Mouse (Mus musculus): ENCODE measurements at regions not wholly inside any gene's neighbourhood (a gene's known extent, or its start where the extent isn't known, plus 50 kb on each side); places are given as distances from the start of the nearest gene placed in this dataset.
"Not testable (repeated sequence)": the region's sequence is repeated elsewhere in the genome, so short reads cannot be mapped to it uniquely, and the experiment has no call there.

DNA sequence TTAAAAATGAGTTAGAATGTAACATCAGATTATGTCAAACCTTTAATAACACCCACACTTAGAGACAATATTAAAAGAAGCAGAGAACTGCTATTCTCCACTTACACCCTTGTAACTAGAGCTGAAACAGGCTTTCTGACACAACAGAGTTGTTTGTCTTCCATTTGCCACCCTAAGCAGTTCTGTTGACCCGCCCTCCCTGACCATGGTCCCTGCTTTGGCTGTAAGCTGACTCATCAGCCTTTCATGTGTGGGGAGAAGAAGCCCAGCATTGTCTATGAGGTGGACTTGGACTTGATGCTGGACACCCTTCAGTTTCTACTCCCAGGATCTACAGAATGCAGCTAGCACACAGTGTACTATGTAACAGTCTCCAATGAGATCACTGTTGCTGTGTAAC lies 91.6 kb upstream of the Zfp706 start:
- Histone ChIP-seq H3K4me3 (no peak overlapping the region), H3K27ac (no peak overlapping the region), H3K9me3 (replicated peaks) (no peaks in the 10 kb centered on the region), H3K27me3 (ENCODE audit: low read depth, poor library complexity, severe bottlenecking) (no peaks in the 10 kb centered on the region), H3K4me1 (0 out of 2 replicates have a peak, but pooled peaks cover 3% of the 10 kb centered on the region), H3K36me3 (no peaks in the 10 kb centered on the region)
- WGBS: 76% methylated on average over 1 of the region's 1 CpGs
- DNase-seq (ENCODE audit: low spot score): no peak

DNA sequence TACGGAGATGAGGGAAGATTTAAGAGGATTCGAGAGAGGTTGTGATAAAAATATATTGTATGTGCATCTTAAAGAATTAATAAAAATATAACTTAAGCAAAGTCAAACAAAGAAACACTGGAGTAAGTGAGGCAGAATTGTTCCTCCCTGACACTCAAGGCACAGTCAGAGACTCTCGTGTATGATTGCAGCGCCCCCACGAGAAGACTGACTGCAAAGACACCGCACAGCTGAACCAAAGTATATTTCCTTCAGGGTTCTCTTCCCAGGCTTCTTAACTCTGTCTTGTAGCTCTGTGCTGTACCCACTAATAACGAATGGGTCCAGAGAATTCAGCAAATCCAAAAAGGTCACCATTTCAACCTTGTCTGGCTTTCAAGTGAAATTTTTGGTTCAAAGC lies 89.9 kb upstream of the Zfp706 start:
- Histone ChIP-seq H3K27ac (no peak overlapping the region), H3K4me3 (no peak overlapping the region)
- 95% methylated on average over 7 of the region's 7 CpGs for WGBS

DNA sequence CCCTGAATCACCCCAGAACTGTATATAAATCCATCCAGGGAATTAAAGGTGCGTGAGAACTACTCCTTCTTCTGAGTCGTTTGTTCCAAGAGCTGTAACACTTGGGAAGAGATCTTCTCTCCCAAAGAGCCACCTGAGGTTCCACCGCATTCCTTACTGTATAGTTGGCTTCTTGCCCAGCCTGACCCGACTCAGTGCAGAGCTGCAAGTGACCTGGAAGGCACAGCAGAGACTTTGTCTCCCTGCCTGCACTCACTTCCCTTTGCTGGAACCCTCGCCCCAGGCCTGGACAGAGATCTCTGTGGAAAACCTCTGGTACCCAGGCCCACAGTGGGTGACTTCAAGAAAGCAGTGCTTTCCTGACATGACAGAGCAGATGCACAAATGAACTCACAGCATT lies 83.6 kb upstream of the Zfp706 start:
- H3K4me3 ChIP-seq; H3K27me3 ChIP-seq (ENCODE audit: low read depth, poor library complexity, severe bottlenecking); H3K9me3 ChIP-seq (replicated peaks); DNase-seq (ENCODE audit: low spot score); H3K36me3 ChIP-seq; H3K4me1 ChIP-seq; H3K27ac ChIP-seq: not testable (repeated sequence)
- 84% methylated on average over 5 of the region's 5 CpGs for WGBS

More for the DNA sequence above, 89.9 kb upstream of the Zfp706 start:
- H3K4me1 ChIP-seq: 0 out of 2 replicates have a peak, but pooled peaks cover 3% of the 10 kb centered on the region
- no peaks in the 10 kb centered on the region for H3K27me3 ChIP-seq (ENCODE audit: low read depth, poor library complexity, severe bottlenecking)
- H3K36me3 ChIP-seq: no peaks in the 10 kb centered on the region
- no peaks in the 10 kb centered on the region for H3K9me3 ChIP-seq (replicated peaks)
- no peak for DNase-seq (ENCODE audit: low spot score)

DNA sequence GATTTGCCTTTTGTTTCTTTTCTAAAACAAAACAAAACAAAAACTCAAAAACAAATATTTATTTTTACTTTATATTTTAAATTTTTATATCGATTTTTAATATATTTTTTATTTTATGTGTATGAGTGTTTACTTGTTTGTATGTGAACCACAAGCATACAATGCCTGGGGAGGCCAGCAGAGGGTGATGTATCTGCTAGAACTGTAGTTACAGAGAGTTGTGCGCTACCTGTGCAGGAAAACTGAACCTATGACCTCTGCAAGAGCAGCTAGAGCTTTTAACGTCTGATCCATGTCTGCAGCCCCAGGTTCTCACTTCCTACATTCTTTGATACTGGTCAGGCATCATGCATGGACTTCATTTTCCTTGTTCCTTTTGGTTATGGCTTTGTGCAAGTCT lies 76.2 kb upstream of the Zfp706 start:
- 0 out of 2 replicates have a peak, but pooled peaks cover 2% of the 10 kb centered on the region for H3K9me3 ChIP-seq (replicated peaks)
- no peak overlapping the region for H3K27ac ChIP-seq
- no peaks in the 10 kb centered on the region for H3K4me1 ChIP-seq
- no peaks in the 10 kb centered on the region for H3K36me3 ChIP-seq
- H3K27me3 ChIP-seq (ENCODE audit: low read depth, poor library complexity, severe bottlenecking): no peaks in the 10 kb centered on the region
- 83% methylated on average over 3 of the region's 3 CpGs for WGBS
- H3K4me3 ChIP-seq: no peak overlapping the region
- no peak for DNase-seq (ENCODE audit: low spot score)

DNA sequence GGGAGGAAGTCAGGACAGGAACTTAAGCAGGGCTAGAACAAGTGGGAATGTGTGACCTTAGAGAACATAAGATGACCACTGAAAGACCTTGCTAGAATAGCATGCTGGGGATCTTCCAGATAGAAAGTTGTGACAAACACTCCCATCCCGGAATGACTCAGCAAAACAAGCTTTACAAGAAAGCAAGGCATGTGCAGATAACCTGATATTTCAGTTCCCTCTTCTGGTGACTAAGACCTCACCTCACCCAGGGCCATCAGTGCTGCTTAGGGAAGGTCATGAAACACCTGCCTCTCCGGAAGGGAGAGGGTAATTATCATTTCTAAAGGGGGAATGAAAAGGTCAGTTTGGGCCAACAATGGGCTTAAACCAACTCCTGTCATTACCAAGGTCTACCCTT lies 74.3 kb upstream of the Zfp706 start:
- H3K4me3 ChIP-seq: no peak overlapping the region
- 74% methylated on average over 2 of the region's 2 CpGs for WGBS
- H3K4me1 ChIP-seq: no peaks in the 10 kb centered on the region
- H3K27ac ChIP-seq: no peak overlapping the region
- 0 out of 2 replicates have a peak, but pooled peaks cover 2% of the 10 kb centered on the region for H3K9me3 ChIP-seq (replicated peaks)
- H3K36me3 ChIP-seq: no peaks in the 10 kb centered on the region
- H3K27me3 ChIP-seq (ENCODE audit: low read depth, poor library complexity, severe bottlenecking): no peaks in the 10 kb centered on the region
- no peak for DNase-seq (ENCODE audit: low spot score)

DNA sequence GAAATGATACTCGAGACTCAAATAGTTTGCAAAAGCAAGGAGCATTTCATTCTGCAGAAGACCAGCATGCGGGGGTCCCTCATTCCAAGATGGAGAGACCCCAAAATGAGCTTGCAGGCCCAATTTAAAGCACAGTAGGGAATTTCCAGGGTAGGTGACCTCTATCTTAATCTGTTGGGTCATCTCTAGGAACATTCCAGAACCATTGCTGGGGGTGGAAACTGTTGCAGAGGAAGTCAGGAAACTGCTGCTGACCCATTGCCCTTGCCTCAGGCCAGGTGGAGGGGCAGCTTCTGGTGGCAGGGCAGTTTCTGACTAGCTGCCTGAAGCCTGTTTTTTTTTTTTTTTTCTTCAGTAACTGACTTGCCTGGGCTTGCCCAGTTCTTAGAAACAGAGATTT lies 73.4 kb upstream of the Zfp706 start:
- DNase-seq (ENCODE audit: low spot score): no peak

DNA sequence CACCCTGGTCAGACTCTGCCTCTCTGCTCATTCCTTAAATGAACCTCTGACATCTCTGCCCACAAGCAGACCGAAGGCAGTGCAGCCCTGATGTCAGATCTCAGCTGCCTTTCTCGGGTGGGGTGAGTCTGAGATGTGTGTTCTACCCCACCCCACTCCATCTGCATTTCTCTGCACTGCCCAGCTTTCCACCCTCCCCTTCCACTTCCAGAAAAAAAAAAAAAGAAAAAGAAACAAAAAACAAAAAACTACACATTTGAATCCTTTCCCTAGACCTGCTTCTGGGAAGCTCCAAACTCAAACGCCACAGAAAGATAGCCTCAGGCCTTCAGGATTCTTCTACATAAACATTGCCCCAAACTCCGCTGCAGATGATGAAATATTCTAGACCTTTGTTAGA lies 72.8 kb upstream of the Zfp706 start:
- DNase-seq (ENCODE audit: low spot score): no peak
- Histone ChIP-seq H3K4me3 (no peak overlapping the region), H3K27ac (no peak overlapping the region), H3K9me3 (replicated peaks) (0 out of 2 replicates have a peak, but pooled peaks cover 2% of the 10 kb centered on the region), H3K4me1 (no peaks in the 10 kb centered on the region), H3K36me3 (no peaks in the 10 kb centered on the region), H3K27me3 (ENCODE audit: low read depth, poor library complexity, severe bottlenecking) (no peaks in the 10 kb centered on the region)
- WGBS: 93% methylated on average over 4 of the region's 4 CpGs

More for the DNA sequence above, 73.4 kb upstream of the Zfp706 start:
- no peak overlapping the region for H3K4me3 ChIP-seq
- H3K27ac ChIP-seq: no peak overlapping the region
- no peaks in the 10 kb centered on the region for H3K27me3 ChIP-seq (ENCODE audit: low read depth, poor library complexity, severe bottlenecking)
- no peaks in the 10 kb centered on the region for H3K4me1 ChIP-seq
- 96% methylated on average over 2 of the region's 2 CpGs for WGBS
- no peaks in the 10 kb centered on the region for H3K36me3 ChIP-seq
- H3K9me3 ChIP-seq (replicated peaks): 0 out of 2 replicates have a peak, but pooled peaks cover 2% of the 10 kb centered on the region

DNA sequence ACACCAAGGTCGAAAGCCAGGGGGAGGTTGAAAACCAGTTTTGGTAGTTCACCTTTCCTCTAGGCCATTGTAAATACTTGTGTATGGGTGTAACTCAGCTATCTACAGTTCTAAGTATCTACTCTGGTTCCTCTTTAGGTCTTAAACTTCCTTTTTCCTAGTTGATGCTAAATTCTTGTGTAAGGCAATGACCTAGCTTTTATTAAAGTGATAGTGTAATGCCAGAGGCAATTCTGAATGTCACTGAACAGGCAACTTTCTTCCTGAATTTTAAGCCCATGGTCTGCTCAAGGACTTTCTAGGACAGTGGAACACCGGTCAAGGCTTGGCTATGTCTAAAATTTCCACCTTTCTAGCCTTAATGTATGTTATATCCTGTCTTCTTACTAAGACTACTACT lies 66.6 kb upstream of the Zfp706 start:
- 96% methylated on average over 2 of the region's 2 CpGs for WGBS
- H3K27ac ChIP-seq: not testable (repeated sequence)

DNA sequence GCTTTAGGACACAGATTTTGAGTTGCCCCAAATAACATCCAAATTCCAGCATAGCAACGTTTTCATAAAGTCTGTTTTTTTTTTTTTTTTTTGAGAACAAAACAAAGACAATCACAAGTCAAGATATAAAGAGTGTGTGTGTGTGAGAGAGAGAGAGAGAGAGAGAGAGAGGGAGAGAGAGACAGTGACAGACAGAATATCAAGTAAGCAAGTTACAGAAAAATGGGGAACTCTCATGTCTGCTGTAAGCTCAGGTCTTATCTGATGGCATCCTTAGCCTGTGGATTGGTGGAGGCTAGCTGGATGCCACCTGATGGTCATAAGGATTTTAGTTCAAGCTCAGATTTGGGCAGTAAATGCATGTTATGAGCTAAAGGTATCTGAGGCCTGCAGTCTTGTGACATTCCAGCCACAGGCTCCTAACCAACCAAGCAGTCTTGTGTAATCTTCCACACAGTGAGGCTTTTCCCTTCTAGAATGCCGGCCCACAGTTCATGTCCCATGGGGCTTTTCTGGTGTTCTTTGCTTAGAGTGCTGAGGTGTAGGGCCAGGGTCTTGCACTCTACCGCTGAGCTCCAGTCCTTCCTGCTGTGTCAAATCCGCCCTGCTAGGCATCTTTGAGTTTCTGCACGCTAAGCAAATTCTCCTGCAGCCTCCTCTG lies 64.8 kb upstream of the Zfp706 start:
- Histone ChIP-seq H3K4me3 (no peak overlapping the region), H3K27me3 (ENCODE audit: low read depth, poor library complexity, severe bottlenecking) (no peaks in the 10 kb centered on the region), H3K9me3 (replicated peaks) (no peaks in the 10 kb centered on the region), H3K27ac (no peak overlapping the region), H3K36me3 (no peaks in the 10 kb centered on the region), H3K4me1 (peaks cover 6% of the 10 kb centered on the region)
- WGBS: 81% methylated on average over 5 of the region's 5 CpGs
- no peak for DNase-seq (ENCODE audit: low spot score)

More for the DNA sequence above, 66.6 kb upstream of the Zfp706 start:
- not testable (repeated sequence) for H3K27me3 ChIP-seq (ENCODE audit: low read depth, poor library complexity, severe bottlenecking); H3K4me3 ChIP-seq; H3K9me3 ChIP-seq (replicated peaks); DNase-seq (ENCODE audit: low spot score); H3K4me1 ChIP-seq; H3K36me3 ChIP-seq

DNA sequence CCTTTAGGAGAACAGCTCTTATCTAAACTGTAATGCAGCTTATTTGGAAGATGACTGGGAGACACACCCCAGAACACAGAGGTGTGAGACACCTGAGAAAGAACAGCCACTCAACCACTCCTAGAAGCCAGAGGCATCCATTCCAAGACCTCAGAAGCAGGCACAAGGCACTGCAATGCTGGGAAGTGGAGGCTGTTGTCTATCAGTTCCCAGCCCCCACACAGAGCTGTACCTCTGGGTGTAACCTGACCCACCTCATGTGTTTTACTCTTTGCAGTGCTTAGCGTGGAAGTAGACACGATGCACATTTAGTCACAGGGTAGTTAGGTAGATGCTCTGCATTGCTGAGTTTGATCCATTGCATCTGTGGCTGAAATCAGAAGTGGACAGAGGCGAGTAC lies 62.6 kb upstream of the Zfp706 start:
- H3K4me1 ChIP-seq: peaks cover 6% of the 10 kb centered on the region
- H3K36me3 ChIP-seq: no peaks in the 10 kb centered on the region
- H3K27ac ChIP-seq: no peak overlapping the region
- no peak for DNase-seq (ENCODE audit: low spot score)
- no peaks in the 10 kb centered on the region for H3K27me3 ChIP-seq (ENCODE audit: low read depth, poor library complexity, severe bottlenecking)
- no peak overlapping the region for H3K4me3 ChIP-seq
- 47% methylated on average over 3 of the region's 3 CpGs for WGBS
- H3K9me3 ChIP-seq (replicated peaks): no peaks in the 10 kb centered on the region

DNA sequence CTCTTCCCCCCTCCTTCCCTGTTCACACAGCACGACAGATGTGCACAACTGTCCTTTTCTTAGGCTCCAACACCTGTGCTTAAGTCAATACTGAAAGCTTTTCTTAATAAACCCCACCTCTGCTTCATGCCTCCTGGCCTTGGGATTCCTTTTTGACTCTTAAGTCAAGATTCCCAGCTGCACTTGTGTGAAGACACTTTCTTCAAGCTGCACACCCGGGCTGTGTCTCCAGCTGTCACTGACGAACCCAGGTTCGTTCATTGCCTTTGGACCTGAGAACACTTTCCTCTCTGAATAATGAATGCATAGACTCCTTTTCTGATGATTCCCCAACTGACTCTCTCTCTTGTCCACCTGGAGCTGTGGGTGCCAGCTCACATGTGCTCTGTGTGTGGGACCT lies 59.8 kb upstream of the Zfp706 start:
- WGBS: 94% methylated on average over 4 of the region's 4 CpGs

DNA sequence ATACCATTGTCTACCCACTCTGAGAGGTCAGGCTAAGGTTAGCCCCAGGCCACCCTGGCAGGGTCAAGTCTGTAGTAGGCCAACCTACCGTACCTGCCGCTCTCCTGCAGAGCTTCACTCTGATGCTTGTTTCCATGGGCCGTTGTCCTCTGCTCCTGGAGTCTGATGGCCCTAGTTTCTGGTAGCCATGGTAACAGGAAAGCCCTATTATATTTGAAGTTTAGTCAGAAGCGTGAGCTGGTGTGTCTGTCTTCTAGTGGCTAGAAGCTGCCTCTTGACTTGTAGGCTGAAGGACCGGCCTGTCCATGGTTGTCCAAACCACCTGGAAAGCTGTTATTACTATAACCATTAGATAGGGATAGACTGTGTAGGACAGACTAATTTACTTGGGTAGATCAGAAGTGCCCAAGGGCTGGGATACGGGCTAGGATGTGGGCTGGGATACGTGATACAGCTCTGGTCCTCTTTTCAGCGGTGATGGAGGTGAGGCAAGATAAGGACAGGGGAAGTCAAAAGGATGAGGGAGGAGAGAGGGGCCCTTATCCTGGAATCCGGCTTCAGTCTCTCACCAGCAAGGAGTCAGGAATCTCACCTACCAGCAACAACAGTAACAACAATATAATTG lies 58.5 kb upstream of the Zfp706 start:
- WGBS: 91% methylated on average over 9 of the region's 9 CpGs
- Histone ChIP-seq H3K27ac (no peak overlapping the region), H3K9me3 (replicated peaks) (no peaks in the 10 kb centered on the region), H3K36me3 (no peaks in the 10 kb centered on the region), H3K27me3 (ENCODE audit: low read depth, poor library complexity, severe bottlenecking) (no peaks in the 10 kb centered on the region), H3K4me3 (no peak overlapping the region), H3K4me1 (peaks cover 26% of the 10 kb centered on the region)
- DNase-seq (ENCODE audit: low spot score): no peak

More for the DNA sequence above, 59.8 kb upstream of the Zfp706 start:
- Histone ChIP-seq H3K9me3 (replicated peaks) (no peaks in the 10 kb centered on the region), H3K4me3 (no peak overlapping the region), H3K27ac (no peak overlapping the region), H3K27me3 (ENCODE audit: low read depth, poor library complexity, severe bottlenecking) (no peaks in the 10 kb centered on the region), H3K36me3 (no peaks in the 10 kb centered on the region), H3K4me1 (peaks cover 13% of the 10 kb centered on the region)
- no peak for DNase-seq (ENCODE audit: low spot score)

DNA sequence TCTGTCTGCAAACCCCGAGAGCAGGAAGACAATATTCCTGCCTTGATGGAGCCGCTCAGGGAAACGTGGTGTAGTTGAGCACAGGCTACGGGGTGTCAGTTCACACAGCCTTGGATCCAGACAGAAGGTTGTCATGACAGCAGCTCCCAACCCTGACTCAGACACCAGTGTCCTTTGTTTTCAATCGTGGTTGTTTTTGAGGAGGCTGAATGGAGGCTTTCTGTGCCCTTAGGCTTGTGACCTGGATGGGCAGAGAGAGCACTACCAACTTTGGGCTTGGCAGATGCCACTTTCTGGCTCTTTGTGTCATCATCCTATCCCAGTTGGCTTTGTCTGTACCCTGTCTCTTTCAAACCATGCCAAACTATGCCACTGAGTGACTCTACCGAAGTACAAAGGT lies 57.8 kb upstream of the Zfp706 start:
- WGBS: 90% methylated on average over 6 of the region's 6 CpGs
- Histone ChIP-seq H3K27ac (no peak overlapping the region), H3K36me3 (no peaks in the 10 kb centered on the region), H3K9me3 (replicated peaks) (no peaks in the 10 kb centered on the region), H3K27me3 (ENCODE audit: low read depth, poor library complexity, severe bottlenecking) (no peaks in the 10 kb centered on the region), H3K4me1 (peaks cover 29% of the 10 kb centered on the region), H3K4me3 (no peak overlapping the region)
- no peak for DNase-seq (ENCODE audit: low spot score)
